Mouse (Mus musculus) kidney, adult 8-10 months (tissue): ENCODE data around the gene Mapre1.
"Not testable (repeated sequence)": the region's sequence is repeated elsewhere in the genome, so short reads cannot be mapped to it uniquely, and the experiment has no call there.

ENCODE experiments used
- DNase-seq, 2 experiments: peaks; one replicate each; pipeline ENCODE4 v3.0.0; 2022

Mapre1 gene

DNA sequence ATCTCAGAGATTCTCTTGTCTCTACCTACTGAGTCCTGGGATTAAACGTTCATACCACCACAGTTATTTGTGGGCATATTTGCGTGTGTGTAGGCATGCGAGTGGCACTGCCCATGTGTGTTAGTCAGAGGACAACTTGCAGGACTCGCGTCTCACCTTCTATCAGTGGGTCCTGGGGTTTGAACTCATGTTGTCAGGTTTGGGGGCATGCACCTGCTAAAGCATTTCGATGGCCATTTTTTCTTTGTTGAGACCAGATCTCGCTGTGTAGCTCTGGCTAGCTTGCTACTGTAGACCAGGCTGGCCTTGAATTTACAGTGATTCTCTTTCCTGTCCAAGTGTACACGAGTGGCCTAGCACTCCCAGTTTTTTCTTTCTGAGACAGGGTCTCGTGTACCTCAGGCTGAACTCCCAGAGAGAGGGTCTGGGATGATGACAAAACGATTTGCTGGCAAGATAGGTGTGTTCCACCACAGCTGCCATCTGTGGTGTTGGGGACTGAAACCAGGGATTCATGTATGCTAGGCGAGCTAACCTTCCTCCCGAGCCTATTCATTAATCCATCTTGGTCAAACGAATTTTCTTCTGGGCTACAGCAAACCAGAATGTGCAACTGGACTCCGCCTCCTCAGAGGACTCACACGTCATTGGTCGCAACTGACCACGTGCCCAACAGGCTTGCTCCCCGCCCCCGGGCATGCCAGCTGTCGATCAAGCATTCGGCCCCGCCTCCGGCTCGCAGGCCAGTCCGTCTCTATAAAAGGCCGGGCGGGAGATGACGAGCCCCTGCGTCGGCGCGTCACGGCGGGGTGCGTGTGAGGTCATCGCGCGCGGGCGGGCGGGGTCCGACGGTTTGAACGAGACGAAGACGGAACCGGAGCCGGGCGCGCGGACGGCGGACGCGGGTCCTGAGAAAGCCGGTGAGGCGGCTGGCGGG is at the start of gene Mapre1:
Gene Mapre1, plus strand, starts transcription at position 775 of the 937 bp plus-strand sequence.
- peak; percentile 99 for DNase-seq

DNA sequence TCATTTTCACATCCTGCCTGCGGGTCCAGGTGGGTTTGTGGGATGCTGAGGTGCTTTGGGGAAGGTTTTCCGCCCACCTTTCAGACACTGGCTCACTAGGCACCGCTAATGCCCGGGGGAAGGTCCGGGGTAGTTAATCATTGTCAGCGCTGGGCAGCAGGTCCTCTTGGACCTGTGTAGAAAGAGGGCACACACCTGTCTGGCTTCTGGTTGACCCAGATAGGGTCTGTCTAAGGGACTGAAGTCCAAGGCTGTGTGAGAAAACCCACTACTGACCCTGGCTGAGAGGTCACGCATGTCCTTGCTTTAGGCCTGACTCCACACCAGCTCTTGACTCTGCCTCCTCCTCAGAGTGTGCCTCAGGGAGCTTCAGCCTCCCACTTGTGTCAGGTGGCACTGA is 47.7 kb upstream of the Mapre1 start:
- not testable (repeated sequence) for DNase-seq

DNA sequence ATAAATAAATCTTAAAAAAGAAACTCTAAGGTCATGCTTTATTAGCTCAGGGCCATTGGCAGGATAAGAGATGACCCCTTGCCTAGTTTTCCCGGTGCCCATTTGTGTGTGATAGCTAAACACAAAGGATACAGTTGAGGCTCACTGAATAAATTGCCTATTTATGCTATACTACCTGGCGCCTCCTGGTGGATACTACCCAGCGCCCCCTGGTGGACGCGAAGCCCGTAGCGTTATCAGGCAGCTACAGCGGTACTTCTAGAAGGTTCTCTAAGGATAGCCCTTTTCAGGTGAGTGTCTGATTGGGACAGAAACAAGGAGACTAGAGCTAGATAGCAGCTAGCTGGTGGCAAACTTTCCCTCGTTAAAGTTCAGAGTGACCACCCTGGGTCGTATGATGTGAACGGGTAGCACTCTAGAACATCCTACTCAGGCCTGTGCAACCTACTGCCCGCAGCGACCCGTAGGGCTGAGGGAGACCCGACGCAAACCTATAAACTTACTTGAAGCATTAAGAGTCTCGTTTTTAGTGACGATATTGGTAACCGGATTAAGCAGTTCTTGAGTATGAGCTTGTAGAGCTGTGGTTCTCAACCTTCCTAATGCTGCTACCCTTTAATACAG is 46.5 kb upstream of the Mapre1 start:
- peak in 1 of 2 experiments; percentile 47 for DNase-seq

DNA sequence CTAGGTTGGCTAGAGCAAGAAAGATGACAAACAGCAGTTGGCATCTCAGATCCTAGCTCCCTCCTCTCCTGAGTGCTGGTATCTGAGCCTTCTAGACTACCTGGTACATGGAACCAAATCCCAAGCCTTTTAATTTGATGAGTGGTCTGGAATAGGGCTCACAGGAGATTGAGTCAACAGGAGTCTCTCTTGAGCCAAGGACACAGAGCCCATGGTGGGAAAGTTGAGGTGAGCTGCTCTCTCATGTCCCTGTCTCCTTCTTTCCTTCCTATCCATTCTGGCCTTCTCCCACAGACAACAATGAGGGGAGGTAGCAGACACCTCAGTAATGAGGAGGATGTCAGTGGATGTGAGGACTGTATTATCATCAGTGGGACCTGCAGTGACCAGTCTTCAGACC is 44.7 kb upstream of the Mapre1 start, which contains the start of gene Dnmt3c:
Gene Dnmt3c, plus strand, starts transcription at position 301 of the 400 bp plus-strand sequence.
- DNase-seq, result no peak

DNA sequence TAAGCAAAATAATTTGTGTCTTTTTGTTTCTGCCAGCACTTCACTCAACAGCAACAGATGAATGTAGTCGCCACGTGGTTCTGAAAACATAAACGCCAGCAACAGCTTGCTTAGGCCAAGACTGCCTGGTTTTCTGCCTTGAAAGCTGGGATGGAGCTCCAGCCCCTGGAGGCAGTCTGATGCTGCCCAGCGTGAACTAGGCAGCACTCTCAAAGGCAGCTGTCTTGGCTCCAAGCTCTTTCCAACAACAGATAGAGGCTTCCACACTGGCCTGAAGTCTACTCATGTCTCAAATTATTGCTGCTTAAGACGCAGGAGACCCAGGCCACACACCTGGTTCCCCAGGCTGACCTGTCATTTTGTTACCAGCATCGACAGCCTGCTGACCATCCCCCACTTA is 37.7 kb upstream of the Mapre1 start:
- no peak for DNase-seq

DNA sequence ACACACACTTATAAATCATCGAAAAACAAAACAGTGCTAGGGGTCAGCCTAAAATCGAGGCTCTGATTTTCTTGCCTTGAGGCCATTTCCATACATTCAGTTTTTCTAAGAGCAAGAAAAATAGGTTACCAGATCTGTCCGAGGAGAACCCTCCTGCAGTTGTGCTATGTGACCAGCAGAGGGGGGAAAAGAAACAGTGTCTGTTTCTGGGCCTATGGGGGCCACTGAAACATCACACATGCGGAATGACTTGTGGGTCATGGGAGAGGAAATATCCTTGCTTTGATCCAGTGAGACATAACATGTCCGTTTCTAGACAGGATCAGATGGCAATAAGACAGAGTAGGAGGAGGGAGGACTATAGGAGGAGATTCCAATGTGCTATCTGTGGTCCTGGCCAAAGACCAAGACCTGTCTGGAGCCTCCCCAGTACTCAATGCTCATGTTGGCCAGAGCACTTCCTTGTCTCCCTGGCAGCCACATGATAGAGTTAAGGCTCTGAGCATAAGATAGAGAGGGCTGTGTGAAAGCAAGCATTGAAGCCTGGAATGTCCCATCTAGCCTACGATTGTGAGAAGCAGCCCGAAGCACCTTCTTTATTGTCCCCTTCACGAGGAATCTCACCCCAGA is 30.3 kb upstream of the Mapre1 start:
- DNase-seq, result no peak

DNA sequence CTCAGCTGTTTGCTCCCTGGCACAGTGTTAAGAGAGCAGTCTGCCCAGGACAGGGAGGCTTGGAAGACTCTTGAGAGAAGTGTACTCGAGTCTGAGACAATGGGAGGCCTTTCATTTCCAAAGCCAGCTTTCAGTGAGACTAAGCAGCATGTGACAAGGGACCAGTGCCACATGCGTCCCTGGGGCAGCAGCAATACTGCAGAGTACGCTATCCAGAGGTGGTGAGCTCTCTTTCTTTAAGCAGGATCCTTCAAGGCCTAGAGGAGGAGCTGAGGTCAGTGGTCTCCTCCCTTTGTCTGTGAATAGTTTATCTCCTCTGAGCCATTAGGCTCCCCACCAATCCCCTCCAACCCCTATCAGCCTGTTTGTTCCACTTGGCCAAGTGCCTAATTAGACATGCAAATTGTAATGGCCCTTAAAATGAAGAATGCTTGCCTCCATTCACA is 28.4 kb upstream of the Mapre1 start:
- DNase-seq, result no peak

DNA sequence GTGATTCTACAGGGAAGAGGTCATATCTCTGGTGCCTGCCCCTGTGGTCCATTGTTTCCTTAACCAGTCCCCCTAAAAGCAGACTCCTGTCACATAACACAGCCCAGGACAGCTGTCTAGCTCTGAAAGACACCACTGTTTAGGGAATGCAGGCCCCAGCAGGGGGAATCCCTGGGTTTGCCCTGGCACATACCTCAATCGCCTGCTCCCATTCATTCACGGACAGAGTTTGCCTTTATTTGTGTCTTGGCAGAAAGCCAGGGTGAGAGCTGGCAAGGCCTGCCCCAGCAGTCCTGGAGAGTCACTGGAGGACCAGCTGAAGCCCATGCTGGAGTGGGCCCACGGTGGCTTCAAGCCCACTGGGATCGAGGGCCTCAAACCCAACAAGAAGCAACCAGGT is 27.8 kb upstream of the Mapre1 start:
- DNase-seq, result peak; percentile 8 to 11

DNA sequence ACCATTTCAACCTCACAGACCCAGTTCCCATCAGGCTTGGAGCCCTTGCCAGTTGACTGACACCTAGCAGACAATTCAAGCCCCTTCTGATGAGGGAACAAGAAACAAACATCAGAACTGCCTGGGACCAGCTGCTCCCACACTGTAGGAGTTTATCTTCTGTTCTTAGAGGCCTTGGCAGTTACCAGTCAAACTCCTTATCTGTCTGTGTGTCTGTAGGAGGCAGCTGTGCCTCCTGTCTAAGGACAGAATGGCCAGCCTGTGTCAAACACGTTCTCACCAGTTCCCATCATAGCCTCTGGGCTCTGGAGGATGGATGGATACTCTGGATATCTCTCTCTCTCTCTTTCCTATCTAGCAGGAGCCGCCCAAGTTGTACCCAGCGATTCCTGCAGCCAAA is 23.2 kb upstream of the Mapre1 start:
- DNase-seq, result not testable (repeated sequence)

DNA sequence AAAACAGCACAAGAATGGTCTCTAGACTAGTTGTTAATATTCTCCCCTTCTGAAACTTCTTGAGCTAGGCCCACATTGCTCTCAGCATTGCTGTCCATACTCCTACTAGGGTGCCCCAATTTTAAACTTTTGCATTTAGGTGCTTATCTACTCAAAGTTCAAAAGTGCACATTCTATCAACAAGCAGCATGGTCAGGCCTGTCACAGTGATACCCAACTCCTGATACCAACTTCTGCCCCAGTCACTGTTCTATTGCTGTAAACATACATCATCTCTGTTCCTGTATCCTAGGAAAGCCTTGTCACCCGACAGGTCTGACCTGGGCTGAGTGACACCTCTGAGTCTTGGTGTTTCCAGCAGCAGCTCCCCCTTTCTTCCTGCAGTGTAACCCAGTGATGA is 18.0 kb upstream of the Mapre1 start:
- DNase-seq, result no peak

DNA sequence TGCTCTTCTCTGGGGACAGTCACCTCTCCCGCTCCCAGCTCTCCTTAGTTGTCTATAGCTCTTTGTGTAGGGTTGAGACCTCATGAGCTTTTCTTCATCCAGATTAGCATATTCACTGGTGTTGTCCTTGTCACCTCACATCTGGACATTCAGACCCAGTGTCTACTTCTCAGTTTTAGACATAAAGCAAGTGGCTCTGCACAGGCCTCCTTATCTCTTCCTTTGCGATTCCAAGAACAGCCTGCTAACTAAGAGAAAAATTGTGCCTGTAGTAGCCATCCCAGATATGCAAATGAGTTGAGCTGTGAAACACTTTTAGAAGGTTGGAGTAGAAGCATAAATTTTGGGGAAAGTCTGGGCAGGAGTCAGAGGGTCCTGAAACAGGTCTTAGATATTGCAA is 16.6 kb upstream of the Mapre1 start:
- DNase-seq, result no peak

DNA sequence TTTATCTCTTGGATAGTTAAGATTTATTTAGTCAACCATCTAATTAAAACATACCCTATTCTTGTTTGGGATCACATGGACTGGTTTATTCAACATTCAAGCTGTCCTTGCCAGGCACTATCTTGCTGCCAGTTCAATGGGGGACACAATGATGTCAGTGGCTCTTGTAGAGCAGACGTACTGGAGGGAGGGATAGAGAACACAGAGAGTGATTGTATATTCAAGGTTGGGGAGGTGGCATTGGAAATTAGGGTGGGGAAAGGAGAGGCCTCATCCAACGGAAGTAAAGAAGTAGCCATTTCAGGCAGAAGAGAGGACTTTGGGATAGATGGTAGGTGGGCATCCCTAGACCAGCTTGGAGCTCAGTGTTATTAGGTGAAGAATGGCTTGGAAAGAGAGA is 16.2 kb upstream of the Mapre1 start:
- no peak for DNase-seq

DNA sequence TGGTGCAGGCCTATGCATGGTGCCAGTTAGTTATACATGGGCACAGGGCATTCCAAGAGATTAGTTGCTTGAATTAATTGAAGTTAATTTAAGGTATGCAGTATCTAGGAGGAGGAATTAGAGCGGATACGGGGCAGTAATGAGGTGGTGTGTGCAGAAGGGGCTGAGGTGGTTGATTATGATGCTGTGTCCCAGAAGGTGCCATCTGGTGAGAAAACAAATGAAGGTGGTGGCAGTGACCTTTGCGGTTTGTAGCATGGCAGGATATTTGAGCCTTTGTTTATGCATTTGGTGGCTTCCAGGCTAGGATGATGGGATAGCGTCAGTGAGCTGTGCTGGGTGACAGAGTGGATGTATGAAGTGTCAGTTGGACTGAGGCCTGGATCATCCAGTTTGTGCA is 15.8 kb upstream of the Mapre1 start:
- DNase-seq, result no peak

DNA sequence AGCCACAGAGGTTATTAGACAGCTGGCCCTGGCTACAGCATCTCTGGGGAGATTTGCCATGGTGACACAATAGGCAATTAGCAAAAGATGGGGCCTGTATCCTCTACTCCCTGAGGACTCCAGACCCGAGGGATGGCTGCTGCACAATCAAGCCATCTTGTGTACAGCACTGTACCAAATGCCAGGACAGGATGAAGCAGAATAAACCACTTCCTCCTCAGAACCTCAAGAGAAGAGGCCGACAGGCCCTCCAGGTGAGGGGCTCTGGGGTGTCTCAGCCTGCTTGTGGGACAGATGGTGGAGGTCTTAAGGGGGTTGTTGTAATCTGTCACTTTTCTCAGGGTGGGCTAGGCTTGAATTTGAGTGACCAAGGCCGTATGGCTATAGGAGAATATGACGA is 7.0 kb upstream of the Mapre1 start:
- DNase-seq, result no peak

DNA sequence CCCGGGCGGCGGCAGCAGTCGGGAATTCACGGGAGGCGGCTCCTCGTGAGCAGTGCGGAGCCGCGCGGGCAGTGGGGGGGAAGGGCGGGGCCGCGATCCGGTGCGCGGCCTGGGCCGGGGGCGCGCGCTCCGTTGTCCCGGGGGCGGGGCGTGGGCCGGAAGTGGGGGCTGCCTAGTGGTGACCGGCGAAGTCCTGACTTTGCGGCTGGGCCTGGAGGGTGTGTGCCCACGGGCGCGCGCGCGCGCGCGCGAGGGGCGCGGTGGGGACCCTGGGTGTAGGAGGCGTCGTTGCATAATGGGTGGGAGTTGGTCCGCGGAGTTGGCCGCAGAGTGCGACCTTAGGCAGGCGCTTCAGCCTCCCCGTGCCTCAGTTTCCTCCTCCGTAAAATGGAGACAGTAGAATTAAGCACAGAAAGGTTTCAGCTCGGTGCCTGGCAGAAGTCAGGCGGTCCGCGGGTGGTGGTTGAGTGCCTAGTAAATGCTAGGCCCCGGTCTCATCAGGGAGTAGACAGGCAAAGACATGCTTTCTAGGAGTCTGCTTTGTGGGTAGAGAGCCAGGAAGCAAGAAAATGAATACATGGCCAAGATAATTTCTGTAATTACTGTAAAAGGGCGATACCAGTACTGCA is 477 bp downstream of the Mapre1 start:
- no peak for DNase-seq

DNA sequence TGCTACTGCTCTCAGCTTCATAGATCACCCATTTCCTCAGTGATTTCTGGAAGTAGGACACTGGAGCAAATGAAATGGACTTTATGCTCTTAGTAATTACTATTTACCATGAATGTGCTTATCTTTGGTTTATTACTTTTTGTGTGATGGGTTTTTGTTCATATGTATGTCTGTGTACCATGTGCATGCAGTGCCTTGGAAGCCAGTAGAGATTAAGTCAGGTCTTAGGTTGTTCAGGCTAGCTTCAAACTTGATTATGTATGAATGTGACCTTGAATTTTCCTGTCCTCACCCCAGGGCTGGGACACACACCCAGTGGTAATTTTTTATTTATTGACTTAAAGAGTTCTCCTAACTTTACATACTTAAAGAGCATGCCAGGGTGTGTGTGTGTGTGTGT is 6.9 kb downstream of the Mapre1 start:
- no peak for DNase-seq

DNA sequence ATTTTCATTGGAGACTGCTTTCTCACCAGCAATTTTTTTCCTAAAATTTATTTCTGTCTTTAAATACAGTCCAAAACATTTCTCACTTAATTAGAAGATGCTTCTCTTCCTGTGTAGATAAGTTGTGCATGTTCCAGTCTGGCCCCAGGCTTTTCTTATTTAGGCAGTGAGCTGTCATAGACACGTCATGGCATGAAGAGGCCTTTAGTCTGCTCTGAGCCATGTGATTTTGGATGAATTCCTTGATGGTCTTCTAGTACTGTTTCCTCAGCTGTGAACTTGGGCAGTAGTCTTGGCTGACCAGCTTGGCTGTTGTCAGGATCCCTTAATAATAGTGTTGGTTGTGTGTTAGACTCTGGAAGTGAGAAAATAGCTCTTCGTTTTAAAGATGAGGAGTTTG is 9.3 kb downstream of the Mapre1 start:
- no peak for DNase-seq

DNA sequence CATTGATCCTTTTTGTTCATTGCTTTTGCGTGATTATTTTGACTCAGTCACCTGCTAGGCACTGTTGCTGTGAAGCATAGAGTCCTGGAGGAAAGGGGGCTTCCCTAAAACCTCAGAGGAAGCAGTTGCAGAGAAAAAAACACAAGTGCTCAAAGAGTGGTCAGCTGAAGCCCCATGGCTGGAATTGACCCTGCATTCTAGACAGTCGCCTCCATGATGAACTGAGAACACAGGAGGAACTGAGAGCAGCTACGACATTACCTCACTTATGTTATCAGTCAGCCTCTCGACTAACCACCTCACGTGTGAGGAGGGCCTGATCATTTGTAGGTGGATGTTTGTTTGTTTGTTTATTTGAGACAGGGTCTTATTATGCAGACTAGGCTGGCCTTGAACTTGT is 21.0 kb downstream of the Mapre1 start:
- DNase-seq, result no peak

DNA sequence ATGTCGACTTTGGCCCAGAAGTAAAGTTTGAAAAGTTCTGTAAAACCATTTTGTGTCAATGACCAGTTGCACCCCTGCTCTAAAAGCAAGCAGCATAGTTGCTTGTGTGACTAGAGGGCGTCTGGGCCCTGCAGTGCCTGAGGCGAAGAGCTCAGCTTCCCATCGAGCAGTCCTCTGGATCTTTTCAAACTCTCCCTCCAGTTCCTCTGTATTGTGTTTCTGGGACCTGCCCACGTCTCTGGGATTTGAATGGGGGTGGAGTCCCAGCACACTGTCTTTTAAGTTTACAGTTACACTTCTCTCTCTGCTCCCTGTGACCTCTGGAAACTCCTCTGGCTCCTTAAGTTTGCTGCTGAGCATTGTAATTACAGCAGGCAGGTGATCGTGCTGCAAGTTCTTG is 26.4 kb downstream of the Mapre1 start:
- no peak for DNase-seq

DNA sequence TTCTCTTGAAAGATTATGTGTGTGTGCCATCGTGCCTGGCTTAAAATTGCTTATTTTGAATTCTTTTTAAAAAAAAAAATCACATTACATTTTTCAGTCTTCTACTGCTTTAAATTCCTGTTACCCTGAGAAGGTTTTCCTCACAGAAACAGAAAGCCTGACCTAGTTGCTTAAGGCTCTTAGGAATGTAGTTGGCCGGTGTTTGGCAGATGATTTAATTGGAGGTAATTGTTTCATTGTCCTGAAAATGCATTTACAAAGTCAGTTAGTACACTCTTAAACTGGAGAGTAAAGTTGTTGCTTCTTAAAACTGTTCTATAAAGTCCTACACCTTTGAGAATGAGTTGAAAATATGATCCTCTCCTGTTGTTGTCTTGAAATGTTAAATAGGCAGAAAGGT is 27.8 kb downstream of the Mapre1 start:
- DNase-seq, result no peak

DNA sequence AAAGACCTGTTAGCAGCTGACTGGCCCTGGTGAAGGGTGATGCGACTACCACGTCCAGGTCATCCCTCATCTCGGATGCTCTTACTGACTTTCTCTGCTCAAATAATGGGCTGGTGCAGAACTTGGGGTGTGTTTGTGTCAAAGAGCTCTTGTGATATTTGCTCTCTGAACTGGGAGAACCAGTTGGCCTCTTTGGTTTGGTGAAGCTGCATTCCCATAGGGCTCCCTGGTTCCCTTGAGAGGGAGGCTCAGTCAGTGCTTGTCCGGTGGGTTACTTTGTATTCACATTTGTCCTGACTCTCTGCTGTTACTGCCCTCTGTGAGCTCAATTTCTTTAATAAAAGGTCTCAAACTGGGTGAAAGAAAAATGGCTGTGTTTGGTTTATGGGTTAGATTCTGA is 31.9 kb downstream of the Mapre1 start:
- no peak for DNase-seq

DNA sequence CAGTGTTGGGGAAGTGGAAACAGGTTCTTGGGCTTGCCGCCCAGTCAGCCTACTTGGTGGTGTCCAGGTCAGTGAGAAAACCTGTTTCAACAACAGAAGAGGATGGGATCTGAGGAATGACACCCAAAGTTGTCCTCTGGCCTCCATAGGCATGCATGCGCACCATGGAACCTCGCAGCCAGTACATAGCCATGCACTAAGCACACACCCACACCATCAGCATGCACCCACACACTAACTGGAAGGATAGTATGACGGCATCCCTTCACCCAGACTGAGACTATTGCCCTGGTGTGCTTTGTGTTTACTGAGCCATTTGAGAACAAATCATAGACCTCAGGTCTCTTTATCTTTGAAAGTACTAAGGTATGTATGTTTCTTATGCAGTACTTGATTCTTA is 34.4 kb downstream of the Mapre1 start:
- no peak for DNase-seq

DNA sequence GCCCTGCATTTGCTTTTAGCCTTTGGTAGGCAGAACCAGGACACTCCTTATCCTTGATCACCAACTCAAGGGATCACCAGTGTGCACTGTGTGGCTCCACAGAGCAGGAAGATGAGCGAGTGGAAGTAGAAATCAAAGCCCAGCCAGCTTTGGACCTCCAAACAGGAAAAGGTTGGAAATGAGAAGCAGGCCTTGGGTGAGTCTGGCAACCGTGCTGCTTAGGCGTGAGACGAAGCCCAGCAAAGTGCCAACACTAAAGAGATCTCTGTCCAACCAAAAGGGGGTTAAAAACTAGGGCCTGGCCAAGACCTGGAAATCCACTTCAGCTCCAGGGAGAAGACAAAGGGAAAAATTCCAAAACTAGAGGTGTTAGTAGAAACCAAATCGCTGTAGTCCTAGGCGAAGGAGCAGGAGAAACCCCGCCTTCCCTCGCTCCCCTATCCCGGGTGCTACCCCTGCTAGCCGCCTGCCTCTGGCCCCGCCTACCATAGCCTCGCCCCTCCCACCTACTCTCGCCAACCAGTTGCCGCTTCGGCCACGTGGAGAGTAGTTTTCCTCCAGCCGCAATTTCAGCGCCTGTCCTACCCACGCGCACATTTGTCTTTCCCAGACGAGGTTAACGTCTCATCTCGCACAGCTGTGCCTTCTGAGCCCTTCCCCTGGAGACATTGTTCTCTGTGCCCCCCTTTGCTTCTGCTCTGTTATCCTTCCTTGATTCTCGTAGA is 37.7 kb downstream of the Mapre1 start:
- DNase-seq, result peak; percentile 62 to 77
